Mouse (Mus musculus) limb, embryonic 15.5 days (tissue): ENCODE measurements around the gene Gm20388. TPM values are rescaled to one million over a fixed set of nuclear protein-coding genes. Genes with fewer than 3 reads are reported as not detected.

ENCODE experiments used
- ATAC-seq: fragments of 200-750 bp; cut with Nextera tagmentation; 2 replicates; pipeline ENCODE4 v1.8.0; 2017; ENCODE audit warnings: low read depth, moderate TSS enrichment; ENCODE audit not compliant: insufficient number of reproducible peaks, low FRiP score, low TSS enrichment
- H3K27ac ChIP-seq: fragments of 300-500 bp; sonication (generic); 2 replicates; pipeline ENCODE4 v1.5.1; 2015; ENCODE audit warnings: moderate library complexity, mild to moderate bottlenecking, inconsistent platforms
- H3K27me3 ChIP-seq: fragments of 300-500 bp; sonication (generic); 2 replicates; pipeline ENCODE4 v1.6.1; 2015; ENCODE audit warnings: inconsistent platforms
- H3K36me3 ChIP-seq: fragments of 300-500 bp; sonication (generic); 2 replicates; pipeline ENCODE4 v1.6.1; 2015; ENCODE audit warnings: inconsistent platforms
- H3K4me1 ChIP-seq: fragments of 300-500 bp; sonication (generic); 2 replicates; pipeline ENCODE4 v1.6.1; 2015; ENCODE audit warnings: inconsistent platforms
- H3K4me2 ChIP-seq: fragments of 300-500 bp; sonication (generic); 2 replicates; pipeline ENCODE4 v1.6.1; 2015; ENCODE audit warnings: mild to moderate bottlenecking, inconsistent platforms
- H3K4me3 ChIP-seq: fragments of 300-500 bp; sonication (generic); 2 replicates; pipeline ENCODE4 v1.5.1; 2015; ENCODE audit warnings: mild to moderate bottlenecking, inconsistent platforms
- H3K9ac ChIP-seq: fragments of 300-500 bp; sonication (generic); 2 replicates; pipeline ENCODE4 v1.6.1; 2015; ENCODE audit warnings: inconsistent platforms
- H3K9me3 ChIP-seq: fragments of 300-500 bp; sonication (generic); 2 replicates; pipeline ENCODE4 v1.6.1; 2016; ENCODE audit warnings: inconsistent platforms
- WGBS: fragments of 180-500 bp; shearing (Covaris S2); methylation state at CpG from one replicate; pipeline ENCODE4 v1.1.7; 2015; 5-methylcytosine and 5-hydroxymethylcytosine counted together
- polyA plus RNA-seq: library from polyadenylated mRNA; unstranded; fragments of >200 nt; fragmentation: Nextera tagmentation; extraction: Ambion mirVana; gene quantifications from 2 replicates; pipeline ENCODE4 v1.2.1, GENCODE M21; 2015

Gene Gm20388
- polyA plus RNA-seq, 1 experiment from 2014 or later, result 4.9 TPM

GRCm38 (mm10) chr8:123643330-123644051 lies 3732.8 kb downstream of the Gm20388 start:
- H3K27me3 ChIP-seq, result no peaks in the 10 kb centered on the region
- H3K4me2 ChIP-seq, result peak overlapping the region; percentile 42
- H3K9ac ChIP-seq, result no peak overlapping the region
- H3K4me3 ChIP-seq, result peak overlapping the region; percentile 17; the same call in 1 of the 2 replicates
- 18% methylated on average over 25 of the region's 25 CpGs for WGBS
- no peaks in the 10 kb centered on the region for H3K9me3 ChIP-seq
- no peak overlapping the region for H3K27ac ChIP-seq
- H3K4me1 ChIP-seq, result peaks cover 4% of the 10 kb centered on the region; the same call in 1 of the 2 replicates
- no peak for ATAC-seq
- no peaks in the 10 kb centered on the region for H3K36me3 ChIP-seq

- H3K36me3 ChIP-seq, result no peaks in the 10 kb centered on the region
- no peaks in the 10 kb centered on the region for H3K9me3 ChIP-seq
- no peak for ATAC-seq
- H3K27me3 ChIP-seq, result no peaks in the 10 kb centered on the region
- H3K27ac ChIP-seq, result no peak overlapping the region
- peaks cover 6% of the 10 kb centered on the region; the same call in 1 of the 2 replicates for H3K4me1 ChIP-seq
- no peak overlapping the region for H3K9ac ChIP-seq
- 56% methylated on average over 9 of the region's 9 CpGs for whole genome bisulfite sequencing
- H3K4me2 ChIP-seq, result no peak overlapping the region
- H3K4me3 ChIP-seq, result no peak overlapping the region
Measured at GRCm38 (mm10) chr8:123645229-123645628, 3734.6 kb downstream of the Gm20388 start.

- Histone ChIP-seq H3K4me3 (no peak overlapping the region), H3K27me3 (no peaks in the 10 kb centered on the region), H3K36me3 (no peaks in the 10 kb centered on the region), H3K4me2 (no peak overlapping the region), H3K27ac (no peak overlapping the region; the same call in 1 of the 2 replicates), H3K9me3 (no peaks in the 10 kb centered on the region), H3K9ac (no peak overlapping the region), H3K4me1 (peaks cover 15% of the 10 kb centered on the region)
- no peak for ATAC-seq
- WGBS, result 51% methylated on average over 17 of the region's 17 CpGs
Measured at GRCm38 (mm10) chr8:123648245-123649170, 3737.9 kb downstream of the Gm20388 start.

- ATAC-seq, result no peak
- no peak overlapping the region for H3K4me3 ChIP-seq
- 79% methylated on average over 12 of the region's 12 CpGs for WGBS
- H3K4me2 ChIP-seq, result no peak overlapping the region
- no peak overlapping the region for H3K9ac ChIP-seq
- no peaks in the 10 kb centered on the region for H3K36me3 ChIP-seq
- no peaks in the 10 kb centered on the region for H3K27me3 ChIP-seq
- H3K4me1 ChIP-seq, result peaks cover 15% of the 10 kb centered on the region
- no peaks in the 10 kb centered on the region for H3K9me3 ChIP-seq
- H3K27ac ChIP-seq, result no peak overlapping the region
Measured at GRCm38 (mm10) chr8:123649483-123649882, 3738.8 kb downstream of the Gm20388 start.

- Histone ChIP-seq H3K9me3 (no peaks in the 10 kb centered on the region), H3K9ac (no peak overlapping the region), H3K27me3 (no peaks in the 10 kb centered on the region), H3K4me3 (no peak overlapping the region), H3K4me2 (no peak overlapping the region), H3K36me3 (peaks cover 7% of the 10 kb centered on the region), H3K27ac (no peak overlapping the region), H3K4me1 (peaks cover 30% of the 10 kb centered on the region)
- 88% methylated on average over 5 of the region's 5 CpGs for WGBS
- no peak for ATAC-seq
Measured at GRCm38 (mm10) chr8:123651390-123652098, 3740.9 kb downstream of the Gm20388 start.

GRCm38 (mm10) chr8:123652641-123653040 lies 3742.0 kb downstream of the Gm20388 start:
- no peak overlapping the region for H3K27ac ChIP-seq
- 66% methylated on average over 4 of the region's 4 CpGs for WGBS

GRCm38 (mm10) chr8:123653308-123653993 lies 3742.8 kb downstream of the Gm20388 start, which contains the start of gene Rhou:
Gene Rhou, plus strand, starts transcription at chr8:123653929.
- Histone ChIP-seq H3K4me1 (peaks cover 26% of the 10 kb centered on the region), H3K4me3 (peak within 1 kb of the TSS; percentile 82), H3K27me3 (no peaks in the 10 kb centered on the region), H3K27ac (peak within 1 kb of the TSS; percentile 92), H3K36me3 (peaks cover 25% of the 10 kb centered on the region), H3K4me2 (peak within 1 kb of the TSS; percentile 62), H3K9ac (peak within 1 kb of the TSS; percentile 95), H3K9me3 (no peaks in the 10 kb centered on the region)
- ATAC-seq, result peak; percentile 80
- under 1% methylated on average over 55 of the region's 58 CpGs for WGBS

More at GRCm38 (mm10) chr8:123652641-123653040, 3742.0 kb downstream of the Gm20388 start:
- peaks cover 17% of the 10 kb centered on the region for H3K36me3 ChIP-seq
- no peaks in the 10 kb centered on the region for H3K9me3 ChIP-seq
- no peak overlapping the region for H3K4me3 ChIP-seq
- no peak for ATAC-seq
- peaks cover 30% of the 10 kb centered on the region for H3K4me1 ChIP-seq
- H3K27me3 ChIP-seq, result no peaks in the 10 kb centered on the region
- H3K4me2 ChIP-seq, result no peak overlapping the region
- no peak overlapping the region for H3K9ac ChIP-seq

- Histone ChIP-seq H3K27me3 (no peaks in the 10 kb centered on the region), H3K9me3 (no peaks in the 10 kb centered on the region), H3K9ac (peak overlapping the region; percentile 95), H3K4me1 (peaks cover 24% of the 10 kb centered on the region), H3K4me2 (peak overlapping the region; percentile 62), H3K27ac (peak overlapping the region; percentile 92), H3K36me3 (peaks cover 28% of the 10 kb centered on the region), H3K4me3 (peak overlapping the region; percentile 82)
- WGBS, result under 1% methylated on average over 67 of the region's 77 CpGs
- peak; percentile 48; the same call in 1 of the 2 replicates for ATAC-seq
Measured at GRCm38 (mm10) chr8:123653994-123654569, 3743.4 kb downstream of the Gm20388 start.

GRCm38 (mm10) chr8:123654763-123655162 lies 3744.1 kb downstream of the Gm20388 start:
- H3K4me2 ChIP-seq, result peak overlapping the region; percentile 62
- no peaks in the 10 kb centered on the region for H3K27me3 ChIP-seq
- WGBS, result 17% methylated on average over 5 of the region's 5 CpGs
- H3K9me3 ChIP-seq, result no peaks in the 10 kb centered on the region
- peak overlapping the region; percentile 82 for H3K4me3 ChIP-seq
- peak overlapping the region; percentile 92 for H3K27ac ChIP-seq
- peaks cover 33% of the 10 kb centered on the region for H3K36me3 ChIP-seq
- ATAC-seq, result no peak
- 0 out of 2 replicates have a peak overlapping the region, but pooled peaks have one; percentile 21 for H3K9ac ChIP-seq
- peaks cover 24% of the 10 kb centered on the region for H3K4me1 ChIP-seq

- 11% methylated on average over 8 of the region's 8 CpGs for WGBS
- peaks cover 24% of the 10 kb centered on the region for H3K4me1 ChIP-seq
- H3K9me3 ChIP-seq, result no peaks in the 10 kb centered on the region
- H3K27me3 ChIP-seq, result no peaks in the 10 kb centered on the region
- peaks cover 39% of the 10 kb centered on the region for H3K36me3 ChIP-seq
- H3K4me3 ChIP-seq, result peak overlapping the region; percentile 82
- peak overlapping the region; percentile 92 for H3K27ac ChIP-seq
- H3K9ac ChIP-seq, result no peak overlapping the region
- ATAC-seq, result no peak
- H3K4me2 ChIP-seq, result peak overlapping the region; percentile 62
Measured at GRCm38 (mm10) chr8:123655351-123655779, 3744.7 kb downstream of the Gm20388 start.
